Mouse (Mus musculus): Measurements from ENCODE around the gene Rnf135.

The Rnf135 gene

GRCm38 (mm10) chr11:80155541-80155940 is 28.1 kb upstream of the Rnf135 start:
- Histone ChIP-seq H3K9me3 (ENCODE audit: low read length) (no peaks in the 10 kb centered on the region), H3K4me3 (replicated peaks; ENCODE audit: low read length) (no peak overlapping the region), H3K27me3 (ENCODE audit: insufficient read depth, low read length) (peaks cover 24% of the 10 kb centered on the region), H3K4me1 (replicated peaks; ENCODE audit: low read depth, low read length) (peaks cover 15% of the 10 kb centered on the region), H3K36me3 (ENCODE audit: insufficient read depth, low read length) (peaks cover 28% of the 10 kb centered on the region)
- TF ChIP-seq POU5F1 (IDR thresholded peaks at IDR 0.05; ENCODE audit: borderline replicate concordance, low read length), result no peak
- TF ChIP-seq CTCF (conservative IDR thresholded peaks at IDR 0.05; ENCODE audit: low read length), result no peak
- no peak for TF ChIP-seq NANOG (IDR thresholded peaks at IDR 0.05; ENCODE audit: borderline replicate concordance, low read length)

- Histone ChIP-seq H3K36me3 (ENCODE audit: insufficient read depth, low read length) (peaks cover 28% of the 10 kb centered on the region), H3K27me3 (ENCODE audit: insufficient read depth, low read length) (peaks cover 24% of the 10 kb centered on the region), H3K4me1 (replicated peaks; ENCODE audit: low read depth, low read length) (peaks cover 17% of the 10 kb centered on the region), H3K9me3 (ENCODE audit: low read length) (no peaks in the 10 kb centered on the region), H3K4me3 (replicated peaks; ENCODE audit: low read length) (no peak overlapping the region)
- TF ChIP-seq CTCF (conservative IDR thresholded peaks at IDR 0.05; ENCODE audit: low read length) (no peak), NANOG (IDR thresholded peaks at IDR 0.05; ENCODE audit: borderline replicate concordance, low read length) (no peak), POU5F1 (IDR thresholded peaks at IDR 0.05; ENCODE audit: borderline replicate concordance, low read length) (no peak)
Observed at GRCm38 (mm10) chr11:80155961-80156360, 27.7 kb upstream of the Rnf135 start.

- peaks cover 25% of the 10 kb centered on the region for H3K4me1 ChIP-seq (replicated peaks; ENCODE audit: low read depth, low read length)
- no peaks in the 10 kb centered on the region for H3K9me3 ChIP-seq (ENCODE audit: low read length)
- peaks cover 24% of the 10 kb centered on the region for H3K27me3 ChIP-seq (ENCODE audit: insufficient read depth, low read length)
- H3K4me3 ChIP-seq (replicated peaks; ENCODE audit: low read length), result no peak overlapping the region
- TF ChIP-seq POU5F1 (IDR thresholded peaks at IDR 0.05; ENCODE audit: borderline replicate concordance, low read length) (no peak), CTCF (conservative IDR thresholded peaks at IDR 0.05; ENCODE audit: low read length) (no peak), NANOG (IDR thresholded peaks at IDR 0.05; ENCODE audit: borderline replicate concordance, low read length) (no peak)
- H3K36me3 ChIP-seq (ENCODE audit: insufficient read depth, low read length), result peaks cover 28% of the 10 kb centered on the region
Observed at GRCm38 (mm10) chr11:80156841-80157240, 26.8 kb upstream of the Rnf135 start.

- TF ChIP-seq NANOG (IDR thresholded peaks at IDR 0.05; ENCODE audit: borderline replicate concordance, low read length) (no peak), POU5F1 (IDR thresholded peaks at IDR 0.05; ENCODE audit: borderline replicate concordance, low read length) (no peak)
- peaks cover 37% of the 10 kb centered on the region for H3K36me3 ChIP-seq (ENCODE audit: insufficient read depth, low read length)
- no peak overlapping the region for H3K4me3 ChIP-seq (replicated peaks; ENCODE audit: low read length)
- H3K4me1 ChIP-seq (replicated peaks; ENCODE audit: low read depth, low read length), result peaks cover 39% of the 10 kb centered on the region
- no peaks in the 10 kb centered on the region for H3K9me3 ChIP-seq (ENCODE audit: low read length)
- H3K27me3 ChIP-seq (ENCODE audit: insufficient read depth, low read length), result peaks cover 23% of the 10 kb centered on the region
Observed at GRCm38 (mm10) chr11:80159018-80159417, 24.6 kb upstream of the Rnf135 start.

GRCm38 (mm10) chr11:80161041-80161440 is 22.6 kb upstream of the Rnf135 start:
- Histone ChIP-seq H3K9me3 (ENCODE audit: low read length) (no peaks in the 10 kb centered on the region), H3K27me3 (ENCODE audit: insufficient read depth, low read length) (peaks cover 3% of the 10 kb centered on the region), H3K4me1 (replicated peaks; ENCODE audit: low read depth, low read length) (peaks cover 40% of the 10 kb centered on the region), H3K4me3 (replicated peaks; ENCODE audit: low read length) (no peak overlapping the region), H3K36me3 (ENCODE audit: insufficient read depth, low read length) (peaks cover 45% of the 10 kb centered on the region)
- TF ChIP-seq CTCF (conservative IDR thresholded peaks at IDR 0.05; ENCODE audit: low read length), result no peak
- no peak for TF ChIP-seq POU5F1 (IDR thresholded peaks at IDR 0.05; ENCODE audit: borderline replicate concordance, low read length)
- TF ChIP-seq NANOG (IDR thresholded peaks at IDR 0.05; ENCODE audit: borderline replicate concordance, low read length), result no peak; the same call in 1 of the 2 replicates

GRCm38 (mm10) chr11:80163362-80164116 is 20.1 kb upstream of the Rnf135 start:
- Histone ChIP-seq H3K27me3 (ENCODE audit: insufficient read depth, low read length) (no peaks in the 10 kb centered on the region), H3K4me1 (replicated peaks; ENCODE audit: low read depth, low read length) (peaks cover 47% of the 10 kb centered on the region), H3K4me3 (replicated peaks; ENCODE audit: low read length) (no peak overlapping the region), H3K36me3 (ENCODE audit: insufficient read depth, low read length) (peaks cover 39% of the 10 kb centered on the region), H3K9me3 (ENCODE audit: low read length) (no peaks in the 10 kb centered on the region)
- TF ChIP-seq POU5F1 (IDR thresholded peaks at IDR 0.05; ENCODE audit: borderline replicate concordance, low read length), result no peak

GRCm38 (mm10) chr11:80164224-80164623 is 19.4 kb upstream of the Rnf135 start:
- H3K4me1 ChIP-seq (replicated peaks; ENCODE audit: low read depth, low read length), result peaks cover 54% of the 10 kb centered on the region
- no peaks in the 10 kb centered on the region for H3K27me3 ChIP-seq (ENCODE audit: insufficient read depth, low read length)
- no peak overlapping the region for H3K4me3 ChIP-seq (replicated peaks; ENCODE audit: low read length)
- peaks cover 41% of the 10 kb centered on the region for H3K36me3 ChIP-seq (ENCODE audit: insufficient read depth, low read length)
- TF ChIP-seq CTCF (conservative IDR thresholded peaks at IDR 0.05; ENCODE audit: low read length) (no peak), POU5F1 (IDR thresholded peaks at IDR 0.05; ENCODE audit: borderline replicate concordance, low read length) (no peak), NANOG (IDR thresholded peaks at IDR 0.05; ENCODE audit: borderline replicate concordance, low read length) (no peak)
- H3K9me3 ChIP-seq (ENCODE audit: low read length), result no peaks in the 10 kb centered on the region

- H3K36me3 ChIP-seq (ENCODE audit: insufficient read depth, low read length), result peaks cover 64% of the 10 kb centered on the region
- no peaks in the 10 kb centered on the region for H3K9me3 ChIP-seq (ENCODE audit: low read length)
- H3K27me3 ChIP-seq (ENCODE audit: insufficient read depth, low read length), result no peaks in the 10 kb centered on the region
- no peak overlapping the region for H3K4me3 ChIP-seq (replicated peaks; ENCODE audit: low read length)
- TF ChIP-seq CTCF (conservative IDR thresholded peaks at IDR 0.05; ENCODE audit: low read length) (no peak), NANOG (IDR thresholded peaks at IDR 0.05; ENCODE audit: borderline replicate concordance, low read length) (no peak), POU5F1 (IDR thresholded peaks at IDR 0.05; ENCODE audit: borderline replicate concordance, low read length) (no peak)
- H3K4me1 ChIP-seq (replicated peaks; ENCODE audit: low read depth, low read length), result peaks cover 67% of the 10 kb centered on the region
Observed at GRCm38 (mm10) chr11:80168121-80168520, 15.5 kb upstream of the Rnf135 start.

Measured in E14TG2a.4 (cell line).